Mouse (Mus musculus) kidney, adult 2 months (tissue): ENCODE measurements around the gene Rmnd1.

ENCODE experiments used
- CTCF ChIP-seq: fragments of 200-500 bp; conservative IDR thresholded peaks from 2 replicates; pipeline ENCODE4 v1.5.1; 2011; ENCODE audit warnings: low read depth, mild to moderate bottlenecking, control low read depth, low read length, moderate library complexity, mixed read lengths; ENCODE audit not compliant: insufficient read depth, insufficient read length
- POLR2A ChIP-seq: fragments of 200-500 bp; IDR thresholded peaks from one replicate; pipeline ENCODE4 v1.6.1; 2011; ENCODE audit warnings: low read depth, low read length, control low read depth

DNA sequence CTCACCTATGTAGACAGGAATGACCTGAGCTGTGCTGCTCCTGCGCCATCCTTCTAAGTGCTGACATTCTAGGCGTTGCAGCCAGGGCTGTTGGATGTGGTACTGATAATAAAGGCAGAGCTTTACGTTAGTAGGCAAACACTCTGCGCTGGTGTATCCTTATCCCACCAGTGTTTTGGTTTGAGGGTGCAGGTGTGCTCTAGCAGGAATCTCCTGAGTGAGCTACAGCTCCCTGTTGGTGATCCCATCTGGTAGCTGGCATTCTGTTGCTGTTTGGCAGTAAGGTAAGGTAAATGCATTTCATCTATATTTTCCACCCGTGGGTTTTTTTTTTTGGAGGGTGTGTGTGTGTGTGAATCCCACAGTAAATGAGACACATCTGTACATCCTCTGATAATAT lies 34.1 kb downstream of the Rmnd1 start:
- TF ChIP-seq CTCF (no peak), POLR2A (no peak)
